Mouse (Mus musculus): ENCODE measurements around the gene Rin2. TPM values are rescaled to one million over a fixed set of nuclear protein-coding genes. Genes with fewer than 3 reads are reported as not detected.

Gene Rin2
- polyA plus RNA-seq, 1 experiment from 2014 or later: 55.2 TPM

DNA sequence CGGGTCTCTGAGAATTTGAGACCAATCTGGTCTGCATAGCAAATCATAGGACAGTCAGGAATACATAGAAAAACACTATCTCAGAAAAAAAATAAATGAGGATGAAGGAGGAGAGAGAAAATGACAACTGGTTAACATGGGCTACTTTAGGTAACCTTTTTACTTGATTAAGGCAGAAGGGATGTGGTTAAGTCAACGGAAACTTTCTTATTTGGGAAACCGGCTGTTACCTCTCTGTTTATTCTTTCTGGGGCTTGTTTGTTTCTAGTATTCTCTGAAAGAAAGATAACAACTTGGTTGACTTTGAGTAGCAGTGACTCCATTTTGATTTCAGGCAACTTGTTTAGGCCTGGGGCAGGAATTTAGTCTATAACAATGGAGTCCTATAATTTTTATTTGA lies 163.7 kb downstream of the Rin2 start:
- H3K36me3 ChIP-seq (ENCODE audit: insufficient read depth, low read length): peaks cover 5% of the 10 kb centered on the region; the same call in 1 of the 2 replicates
- no peak overlapping the region for H3K4me3 ChIP-seq (ENCODE audit: low read depth, low read length)
- ATAC-seq (no peak), DNase-seq (ENCODE audit: low spot score) (no peak)
- H3K4me2 ChIP-seq (replicated peaks; ENCODE audit: low read depth, low read length): no peak overlapping the region
- no peak overlapping the region for H3K27ac ChIP-seq (ENCODE audit: low read length)
- H3K4me1 ChIP-seq (ENCODE audit: insufficient read depth, low read depth, low read length): no peaks in the 10 kb centered on the region
- 70% methylated on average over 3 of the region's 3 CpGs for WGBS
- H3K27me3 ChIP-seq (replicated peaks; ENCODE audit: insufficient read depth, low read length): no peaks in the 10 kb centered on the region
- H3K9ac ChIP-seq (replicated peaks; ENCODE audit: low read depth): no peak overlapping the region
- H3K9me3 ChIP-seq (ENCODE audit: low read length): no peaks in the 10 kb centered on the region
- no peak for TF ChIP-seq EP300 (IDR thresholded peaks at IDR 0.05)
- no peak for TF ChIP-seq CTCF (IDR thresholded peaks at IDR 0.05)

DNA sequence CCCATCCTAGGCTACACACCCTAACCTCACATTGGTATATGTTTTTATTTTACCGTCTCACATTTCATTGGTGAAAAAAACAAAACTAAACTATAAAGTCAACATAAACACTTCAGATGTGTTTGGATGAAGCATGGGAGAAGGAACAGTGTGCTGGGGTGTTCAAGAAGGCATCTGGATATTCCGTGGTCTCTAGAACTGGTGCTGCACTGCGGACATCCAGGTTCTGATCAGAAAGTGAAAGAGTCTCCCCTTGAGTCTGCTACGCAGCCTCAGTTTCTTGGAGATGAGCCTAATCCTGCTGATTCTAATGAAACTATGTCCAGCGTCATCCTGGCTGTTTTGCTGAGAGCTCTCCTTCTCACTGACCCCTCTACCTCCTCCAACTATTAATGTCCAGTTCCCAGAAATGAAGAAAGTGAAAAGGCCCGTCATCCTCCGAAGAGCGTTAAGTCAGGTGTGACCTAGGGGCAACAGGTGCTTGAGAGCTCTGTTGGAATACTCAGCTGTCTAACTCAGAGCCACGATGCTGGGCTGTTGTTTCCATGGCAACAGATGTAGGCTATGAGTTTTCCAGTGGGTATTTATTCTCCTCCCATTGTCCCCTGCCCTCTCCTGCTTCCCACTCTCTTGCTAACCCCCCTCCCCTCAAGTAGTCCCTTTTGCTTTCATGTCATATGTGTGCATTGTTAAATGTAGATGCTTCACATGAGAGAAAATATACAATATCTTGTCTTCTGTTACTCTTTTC lies 164.7 kb downstream of the Rin2 start:
- TF ChIP-seq CTCF (IDR thresholded peaks at IDR 0.05) (no peak), EP300 (IDR thresholded peaks at IDR 0.05) (no peak)
- no peak for DNase-seq (ENCODE audit: low spot score)
- H3K27me3 ChIP-seq (replicated peaks; ENCODE audit: insufficient read depth, low read length): no peaks in the 10 kb centered on the region
- peaks cover 2% of the 10 kb centered on the region; the same call in 1 of the 2 replicates for H3K4me1 ChIP-seq (ENCODE audit: insufficient read depth, low read depth, low read length)
- H3K36me3 ChIP-seq (ENCODE audit: insufficient read depth, low read length): peaks cover 9% of the 10 kb centered on the region; the same call in 1 of the 2 replicates
- no peak overlapping the region for H3K27ac ChIP-seq (ENCODE audit: low read length)
- no peak for ATAC-seq
- H3K9me3 ChIP-seq (ENCODE audit: low read length): no peaks in the 10 kb centered on the region
- H3K4me3 ChIP-seq (ENCODE audit: low read depth, low read length): no peak overlapping the region
- no peak overlapping the region for H3K4me2 ChIP-seq (replicated peaks; ENCODE audit: low read depth, low read length)
- no peak overlapping the region for H3K9ac ChIP-seq (replicated peaks; ENCODE audit: low read depth)
- WGBS: 80% methylated on average over 9 of the region's 9 CpGs

GRCm38 (mm10) chr2:145840320-145840719 lies 165.3 kb downstream of the Rin2 start:
- ATAC-seq (no peak), DNase-seq (ENCODE audit: low spot score) (no peak)
- Histone ChIP-seq H3K4me2 (replicated peaks; ENCODE audit: low read depth, low read length) (no peak overlapping the region), H3K4me3 (ENCODE audit: low read depth, low read length) (no peak overlapping the region), H3K27me3 (replicated peaks; ENCODE audit: insufficient read depth, low read length) (no peaks in the 10 kb centered on the region), H3K36me3 (ENCODE audit: insufficient read depth, low read length) (peaks cover 11% of the 10 kb centered on the region; the same call in 1 of the 2 replicates), H3K9me3 (ENCODE audit: low read length) (no peaks in the 10 kb centered on the region), H3K27ac (ENCODE audit: low read length) (no peak overlapping the region), H3K4me1 (ENCODE audit: insufficient read depth, low read depth, low read length) (peaks cover 5% of the 10 kb centered on the region; the same call in 1 of the 2 replicates), H3K9ac (replicated peaks; ENCODE audit: low read depth) (no peak overlapping the region)
- 70% methylated on average over 3 of the region's 3 CpGs for WGBS
- TF ChIP-seq EP300 (IDR thresholded peaks at IDR 0.05) (no peak), CTCF (IDR thresholded peaks at IDR 0.05) (no peak)

DNA sequence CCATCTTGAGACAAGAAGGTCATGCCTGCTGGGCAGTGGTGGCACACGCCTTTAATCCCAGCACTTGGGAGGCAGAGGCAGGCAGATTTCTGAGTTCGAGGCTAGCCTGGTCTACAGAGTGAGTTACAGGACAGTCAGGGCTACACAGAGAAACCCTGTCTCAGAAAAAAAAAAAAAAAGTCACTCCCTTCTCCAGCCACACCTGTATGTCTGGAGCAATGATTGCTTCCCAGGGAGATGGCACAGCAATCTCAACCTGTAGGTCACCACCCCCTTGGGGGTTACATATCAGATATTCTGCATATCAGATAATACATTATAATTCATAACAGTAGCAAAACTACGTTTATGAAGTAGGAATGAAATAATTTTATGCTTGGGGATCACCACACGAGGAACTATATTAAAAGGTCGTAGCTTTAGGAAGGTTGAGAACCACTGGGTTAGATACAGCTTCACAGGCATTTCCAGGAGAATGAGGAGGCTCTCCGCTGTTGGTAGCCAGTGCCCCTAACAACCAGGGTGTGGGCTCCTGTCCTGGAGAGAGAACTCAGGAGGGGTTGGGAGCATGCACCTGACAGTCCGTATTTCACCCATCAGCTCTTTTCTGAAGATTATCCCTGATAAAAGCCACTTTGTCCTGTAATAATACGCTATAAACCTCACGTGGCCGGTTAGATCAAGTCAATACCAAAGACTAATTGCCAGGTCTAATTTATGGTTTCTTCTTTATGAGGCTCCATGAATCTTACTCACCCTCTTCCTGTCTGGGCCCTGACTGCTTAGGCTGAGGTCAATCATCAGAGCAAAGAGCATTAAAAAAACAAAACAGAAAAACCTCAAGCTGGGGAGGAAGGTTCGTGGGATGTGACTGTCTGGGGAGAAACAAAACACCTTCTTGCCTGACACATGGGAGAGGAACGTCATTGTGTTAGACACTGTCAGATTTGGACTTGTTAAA lies 166.2 kb downstream of the Rin2 start:
- no peak overlapping the region for H3K4me2 ChIP-seq (replicated peaks; ENCODE audit: low read depth, low read length)
- no peaks in the 10 kb centered on the region for H3K9me3 ChIP-seq (ENCODE audit: low read length)
- no peak overlapping the region for H3K27ac ChIP-seq (ENCODE audit: low read length)
- peaks cover 11% of the 10 kb centered on the region; the same call in 1 of the 2 replicates for H3K36me3 ChIP-seq (ENCODE audit: insufficient read depth, low read length)
- no peak for ATAC-seq
- no peak overlapping the region for H3K9ac ChIP-seq (replicated peaks; ENCODE audit: low read depth)
- DNase-seq (ENCODE audit: low spot score): no peak
- peaks cover 5% of the 10 kb centered on the region; the same call in 1 of the 2 replicates for H3K4me1 ChIP-seq (ENCODE audit: insufficient read depth, low read depth, low read length)
- WGBS: 79% methylated on average over 12 of the region's 12 CpGs
- no peaks in the 10 kb centered on the region for H3K27me3 ChIP-seq (replicated peaks; ENCODE audit: insufficient read depth, low read length)
- TF ChIP-seq CTCF (IDR thresholded peaks at IDR 0.05) (no peak), EP300 (IDR thresholded peaks at IDR 0.05) (no peak)
- no peak overlapping the region for H3K4me3 ChIP-seq (ENCODE audit: low read depth, low read length)

- ATAC-seq (peak; percentile 93), DNase-seq (ENCODE audit: low spot score) (peak; percentile 90)
- Histone ChIP-seq H3K27ac (ENCODE audit: low read length) (peak overlapping the region; percentile 84), H3K4me3 (ENCODE audit: low read depth, low read length) (no peak overlapping the region), H3K27me3 (replicated peaks; ENCODE audit: insufficient read depth, low read length) (no peaks in the 10 kb centered on the region), H3K4me1 (ENCODE audit: insufficient read depth, low read depth, low read length) (peaks cover 5% of the 10 kb centered on the region; the same call in 1 of the 2 replicates), H3K9ac (replicated peaks; ENCODE audit: low read depth) (no peak overlapping the region), H3K9me3 (ENCODE audit: low read length) (no peaks in the 10 kb centered on the region), H3K4me2 (replicated peaks; ENCODE audit: low read depth, low read length) (no peak overlapping the region), H3K36me3 (ENCODE audit: insufficient read depth, low read length) (peaks cover 11% of the 10 kb centered on the region; the same call in 1 of the 2 replicates)
- 53% methylated on average over 6 of the region's 6 CpGs for WGBS
- TF ChIP-seq EP300 (IDR thresholded peaks at IDR 0.05) (peak; percentile 89), CTCF (IDR thresholded peaks at IDR 0.05) (0 out of 2 replicates have a peak, but pooled peaks have one; percentile 14)
Measured at GRCm38 (mm10) chr2:145843322-145843721, 168.3 kb downstream of the Rin2 start.

GRCm38 (mm10) chr2:145846595-145846994 lies 171.6 kb downstream of the Rin2 start:
- DNase-seq (ENCODE audit: low spot score): no peak
- H3K4me1 ChIP-seq (ENCODE audit: insufficient read depth, low read depth, low read length): peaks cover 14% of the 10 kb centered on the region
- TF ChIP-seq CTCF (IDR thresholded peaks at IDR 0.05) (no peak), EP300 (IDR thresholded peaks at IDR 0.05) (no peak)
- 93% methylated on average over 3 of the region's 3 CpGs for WGBS
- peaks cover 6% of the 10 kb centered on the region; the same call in 1 of the 2 replicates for H3K36me3 ChIP-seq (ENCODE audit: insufficient read depth, low read length)
- H3K9me3 ChIP-seq (ENCODE audit: low read length): no peaks in the 10 kb centered on the region
- no peaks in the 10 kb centered on the region for H3K27me3 ChIP-seq (replicated peaks; ENCODE audit: insufficient read depth, low read length)
- ATAC-seq: no peak
- H3K9ac ChIP-seq (replicated peaks; ENCODE audit: low read depth): no peak overlapping the region
- no peak overlapping the region for H3K4me3 ChIP-seq (ENCODE audit: low read depth, low read length)
- H3K27ac ChIP-seq (ENCODE audit: low read length): no peak overlapping the region
- no peak overlapping the region for H3K4me2 ChIP-seq (replicated peaks; ENCODE audit: low read depth, low read length)

All from lung, postnatal 0 days (tissue).